Mouse (Mus musculus) midbrain, embryonic 10.5 days (tissue): Measurements from ENCODE around the gene 1700029I15Rik. TPM values are rescaled to one million over a fixed set of nuclear protein-coding genes. Genes with fewer than 3 reads are reported as not detected.

Source experiments
- DNase-seq: peaks from one replicate; pipeline ENCODE4 v3.0.0-alpha.2; 2017; ENCODE audit warnings: low spot score
- H3K27ac ChIP-seq: fragments of 300-500 bp; sonication (generic); replicated peaks from 2 replicates; pipeline ENCODE4 v1.5.1; 2016; ENCODE audit warnings: mild to moderate bottlenecking
- H3K27me3 ChIP-seq: fragments of 300-500 bp; sonication (generic); 2 replicates; pipeline ENCODE4 v1.6.1; 2016; ENCODE audit warnings: low read depth, mild to moderate bottlenecking; ENCODE audit not compliant: poor library complexity, severe bottlenecking
- H3K36me3 ChIP-seq: fragments of 300-500 bp; sonication (generic); 2 replicates; pipeline ENCODE4 v1.6.1; 2016; ENCODE audit warnings: mild to moderate bottlenecking, moderate library complexity
- H3K4me1 ChIP-seq: fragments of 300-500 bp; sonication (generic); 2 replicates; pipeline ENCODE4 v1.6.1; 2016
- H3K4me3 ChIP-seq: fragments of 300-500 bp; sonication (generic); 2 replicates; pipeline ENCODE4 v1.5.1; 2016; ENCODE audit warnings: mild to moderate bottlenecking, moderate library complexity
- H3K9me3 ChIP-seq: fragments of 300-500 bp; sonication (generic); replicated peaks from 2 replicates; pipeline ENCODE4 v1.6.1; 2016; ENCODE audit warnings: mild to moderate bottlenecking
- WGBS: fragments of 180-500 bp; shearing (Covaris S2); methylation state at CpG from one replicate; pipeline ENCODE4 v1.1.7; 2016; 5-methylcytosine and 5-hydroxymethylcytosine counted together
- polyA plus RNA-seq: library from polyadenylated mRNA; unstranded; fragments of >200 nt; fragmentation: Nextera tagmentation; extraction: Ambion mirVana; gene quantifications from 2 replicates; pipeline ENCODE4 v1.2.1, GENCODE M21; 2016

Gene 1700029I15Rik
- polyA plus RNA-seq, 1 experiment from 2014 or later: 4.1 TPM

DNA sequence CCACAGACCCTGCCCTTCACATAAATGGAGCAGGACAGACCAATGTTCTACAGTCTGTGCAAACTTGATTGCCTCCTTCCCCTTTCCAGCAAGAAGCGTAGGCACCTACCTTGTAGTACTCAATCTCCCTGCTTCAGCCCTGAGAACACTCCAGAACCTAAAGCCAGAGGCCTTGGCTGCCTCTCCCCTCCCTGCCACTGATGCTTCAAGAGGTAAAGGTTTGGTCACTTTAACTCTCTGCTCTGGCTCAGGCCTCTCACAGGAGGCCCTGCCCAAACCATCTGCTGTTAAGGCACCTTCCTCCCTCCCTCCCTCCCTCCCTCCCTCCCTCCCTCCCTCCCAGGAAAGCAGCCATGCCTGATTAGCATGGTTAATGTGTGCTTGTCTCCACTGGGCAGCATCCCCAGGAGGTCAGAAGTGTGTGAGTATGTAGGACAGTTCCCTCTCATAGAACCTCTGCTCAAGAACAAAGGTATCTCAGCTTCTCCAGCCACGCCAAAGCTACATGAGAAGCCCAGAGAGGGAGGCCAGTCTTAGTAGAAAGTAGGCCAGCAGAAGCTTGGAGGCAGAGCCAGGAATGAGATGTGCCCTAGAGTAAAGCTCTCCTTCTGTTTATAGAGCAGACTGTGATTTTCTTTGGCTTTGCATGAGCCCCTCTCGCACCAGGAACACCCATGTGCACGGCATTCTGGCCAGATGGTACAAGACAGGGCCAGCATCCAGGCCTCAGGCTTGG, 20.4 kb downstream of the 1700029I15Rik start:
- Histone ChIP-seq H3K4me1 (peaks cover 62% of the 10 kb centered on the region), H3K9me3 (no peaks in the 10 kb centered on the region), H3K36me3 (peaks cover 48% of the 10 kb centered on the region), H3K4me3 (no peak overlapping the region), H3K27ac (peak overlapping the region; percentile 2; the same call in 1 of the 2 replicates), H3K27me3 (0 out of 2 replicates have a peak, but pooled peaks cover 5% of the 10 kb centered on the region)
- WGBS: 80% methylated on average over 4 of the region's 4 CpGs
- no peak for DNase-seq

DNA sequence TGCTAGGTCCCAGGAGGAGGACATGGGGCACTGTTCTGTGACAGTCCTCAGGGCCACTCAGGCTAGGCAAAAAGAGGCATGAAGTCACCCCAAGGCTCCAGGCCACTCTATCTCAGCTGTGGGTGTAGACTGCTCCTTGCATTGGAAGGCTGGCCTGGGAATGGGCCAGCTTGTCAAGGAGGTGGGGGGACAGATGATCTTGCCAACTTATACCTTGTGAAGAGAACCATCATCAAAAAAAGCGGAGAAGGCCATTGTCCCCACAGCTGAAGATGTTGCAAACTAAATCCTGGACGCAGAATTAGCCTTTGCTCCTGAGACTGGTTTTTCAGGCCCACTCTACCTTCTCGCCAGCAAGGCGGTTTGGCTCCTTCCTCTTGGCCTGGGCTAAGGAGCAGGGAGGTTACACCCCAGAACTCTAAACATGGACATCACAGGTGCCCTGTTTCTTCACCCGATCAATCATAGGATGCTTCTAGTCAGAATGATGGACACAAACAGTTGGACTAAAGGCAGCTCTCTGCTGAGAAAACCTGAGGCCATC, 21.5 kb downstream of the 1700029I15Rik start:
- 0 out of 2 replicates have a peak, but pooled peaks cover 5% of the 10 kb centered on the region for H3K27me3 ChIP-seq
- H3K9me3 ChIP-seq: no peaks in the 10 kb centered on the region
- H3K36me3 ChIP-seq: peaks cover 59% of the 10 kb centered on the region
- WGBS: 92% methylated on average over 5 of the region's 5 CpGs
- H3K4me3 ChIP-seq: no peak overlapping the region
- no peak overlapping the region for H3K27ac ChIP-seq
- DNase-seq: no peak
- peaks cover 53% of the 10 kb centered on the region for H3K4me1 ChIP-seq

DNA sequence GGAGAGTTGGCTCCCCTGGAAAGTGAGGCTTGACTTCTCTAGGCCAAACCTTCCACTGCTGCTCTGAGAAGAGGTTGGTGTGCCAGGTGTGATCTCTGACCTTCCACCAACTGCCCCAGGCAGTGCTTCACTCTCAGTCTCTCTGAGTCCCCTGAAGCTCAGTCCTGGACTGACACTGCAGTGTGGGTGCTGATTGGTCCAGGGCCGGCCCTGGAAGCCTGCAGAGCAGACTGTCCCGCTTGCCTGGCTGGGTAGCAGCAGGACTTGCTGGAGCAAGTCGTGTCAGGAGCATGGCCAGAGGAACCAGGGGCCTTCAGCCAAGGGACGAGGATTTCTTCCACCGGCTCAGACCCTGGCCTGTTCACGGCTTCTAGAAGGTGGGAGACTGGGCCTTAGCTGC, 22.4 kb downstream of the 1700029I15Rik start:
- DNase-seq: no peak
- Histone ChIP-seq H3K4me3 (no peak overlapping the region), H3K27ac (peak overlapping the region; percentile 50; the same call in 1 of the 2 replicates), H3K4me1 (peaks cover 45% of the 10 kb centered on the region), H3K36me3 (peaks cover 67% of the 10 kb centered on the region), H3K9me3 (no peaks in the 10 kb centered on the region), H3K27me3 (0 out of 2 replicates have a peak, but pooled peaks cover 5% of the 10 kb centered on the region)
- 88% methylated on average over 6 of the region's 6 CpGs for WGBS

DNA sequence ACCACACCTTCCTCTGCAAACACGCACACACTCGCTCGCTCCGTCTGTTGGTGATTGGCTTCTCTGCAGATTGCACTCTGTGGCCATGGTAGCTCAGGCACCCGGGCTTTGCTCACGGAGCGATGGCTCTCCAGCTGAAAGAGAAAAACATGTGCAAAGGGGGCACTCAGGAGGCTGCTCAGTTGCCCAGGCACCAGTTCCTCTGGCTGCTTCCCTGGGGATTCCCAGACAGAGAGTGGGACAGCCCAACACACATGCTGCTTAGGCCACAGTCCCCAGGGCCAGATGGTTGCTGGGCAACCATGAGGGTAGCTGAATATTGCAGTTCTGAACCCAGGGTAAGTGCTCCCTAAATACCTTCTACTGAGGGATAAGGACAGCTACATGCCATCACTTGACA, 23.3 kb downstream of the 1700029I15Rik start:
- Histone ChIP-seq H3K4me1 (peaks cover 36% of the 10 kb centered on the region), H3K9me3 (no peaks in the 10 kb centered on the region), H3K27ac (peak overlapping the region; percentile 50; the same call in 1 of the 2 replicates), H3K36me3 (peaks cover 77% of the 10 kb centered on the region), H3K27me3 (no peaks in the 10 kb centered on the region), H3K4me3 (no peak overlapping the region)
- DNase-seq: no peak
- WGBS: 93% methylated on average over 7 of the region's 7 CpGs

DNA sequence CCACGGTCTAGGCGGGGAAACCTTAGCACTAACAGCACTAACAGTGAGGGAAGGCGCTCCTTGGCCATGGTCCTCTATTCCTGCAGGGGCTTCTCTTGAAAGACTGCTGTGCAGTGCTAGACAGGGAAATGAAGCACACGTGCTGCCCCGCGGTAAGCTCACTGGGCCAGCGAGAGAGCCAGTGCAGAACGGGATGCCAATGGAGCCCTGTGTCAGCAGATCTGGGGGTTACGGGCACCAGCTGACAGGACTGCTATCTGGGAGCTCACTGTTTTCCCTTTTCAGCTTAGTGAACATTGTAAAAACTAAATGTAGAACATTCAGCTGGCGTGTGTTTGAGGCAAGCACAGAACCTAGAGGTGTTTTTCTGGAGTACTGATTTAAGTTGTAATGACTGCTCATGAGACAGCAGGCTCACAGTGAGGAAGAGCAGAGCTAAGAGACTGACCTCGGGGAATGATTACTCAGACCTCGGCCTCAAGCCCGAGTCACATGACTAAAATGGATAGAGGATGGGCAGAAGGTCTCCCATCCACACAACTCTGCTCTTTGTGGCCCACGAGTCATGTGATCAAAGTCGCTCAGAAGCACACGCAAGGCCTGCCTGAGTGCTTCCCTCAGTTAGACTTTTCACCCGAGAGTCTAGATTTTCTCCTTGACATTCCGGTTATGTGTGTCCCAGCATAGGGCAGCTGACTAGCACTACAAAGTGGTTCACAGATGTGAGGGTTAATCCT, 26.1 kb downstream of the 1700029I15Rik start:
- Histone ChIP-seq H3K9me3 (no peaks in the 10 kb centered on the region), H3K4me1 (peaks cover 14% of the 10 kb centered on the region; the same call in 1 of the 2 replicates), H3K27ac (no peak overlapping the region), H3K4me3 (no peak overlapping the region), H3K36me3 (peaks cover 100% of the 10 kb centered on the region), H3K27me3 (no peaks in the 10 kb centered on the region)
- no peak for DNase-seq
- WGBS: 90% methylated on average over 18 of the region's 18 CpGs

DNA sequence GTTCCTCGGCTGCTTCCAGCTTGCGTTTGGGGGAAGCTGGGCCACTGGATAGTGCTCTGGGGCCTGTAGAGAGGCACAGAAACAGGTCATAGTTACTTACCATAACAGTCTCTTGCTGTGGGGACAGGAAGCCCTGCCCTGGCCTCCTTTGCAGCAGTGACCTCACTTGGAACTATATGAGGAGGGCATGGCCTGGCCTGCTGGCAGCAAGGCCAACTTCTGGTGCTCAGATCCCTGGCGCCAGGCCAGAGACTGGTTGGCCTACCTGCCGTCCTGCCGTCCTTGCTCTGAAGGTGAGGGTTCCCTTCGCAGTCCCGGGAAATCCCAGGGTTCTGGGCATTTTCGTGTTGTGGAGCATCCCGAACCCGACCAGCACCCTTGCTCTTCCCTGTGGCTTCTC, 29.4 kb downstream of the 1700029I15Rik start:
- H3K4me3 ChIP-seq: no peak overlapping the region
- DNase-seq: no peak
- peaks cover 100% of the 10 kb centered on the region for H3K36me3 ChIP-seq
- WGBS: 92% methylated on average over 10 of the region's 10 CpGs
- no peaks in the 10 kb centered on the region for H3K9me3 ChIP-seq
- no peaks in the 10 kb centered on the region for H3K4me1 ChIP-seq
- no peak overlapping the region for H3K27ac ChIP-seq
- no peaks in the 10 kb centered on the region for H3K27me3 ChIP-seq

DNA sequence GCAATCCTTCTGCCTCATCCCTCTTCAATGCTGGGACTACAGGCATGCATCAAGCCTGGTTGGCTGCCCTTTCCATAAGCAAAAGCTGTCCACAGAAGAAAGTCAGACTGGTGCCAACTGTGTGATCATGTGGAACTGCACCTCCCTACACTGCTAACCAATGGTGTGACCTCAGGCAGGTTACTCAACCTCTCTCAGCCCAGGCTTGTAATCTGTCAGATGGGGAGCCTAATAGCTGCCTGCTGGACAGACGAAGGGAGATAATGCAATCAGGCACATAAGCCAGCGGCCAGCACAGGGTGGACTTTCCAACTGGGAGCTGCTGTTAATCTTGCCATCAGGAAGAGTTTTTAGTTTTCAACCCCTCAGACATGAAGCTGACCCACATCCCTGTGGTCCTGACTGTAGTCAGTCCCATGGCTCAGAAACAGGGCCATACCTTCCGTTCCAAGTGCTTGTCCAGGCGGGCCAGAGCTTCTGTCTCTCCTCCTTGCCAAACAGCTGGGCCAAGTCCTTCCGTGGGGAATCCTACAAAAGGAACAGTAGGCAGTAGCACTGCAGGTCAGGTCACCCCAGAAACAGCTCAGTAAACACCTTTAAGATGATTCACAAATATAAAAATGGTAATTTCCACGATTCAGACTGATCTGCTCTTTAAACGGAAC, 39.5 kb downstream of the 1700029I15Rik start:
- Histone ChIP-seq H3K9me3 (no peaks in the 10 kb centered on the region), H3K27me3 (no peaks in the 10 kb centered on the region), H3K4me1 (peaks cover 44% of the 10 kb centered on the region), H3K36me3 (peaks cover 94% of the 10 kb centered on the region), H3K27ac (no peak overlapping the region), H3K4me3 (no peak overlapping the region)
- DNase-seq: no peak
- 93% methylated on average over 7 of the region's 7 CpGs for WGBS

DNA sequence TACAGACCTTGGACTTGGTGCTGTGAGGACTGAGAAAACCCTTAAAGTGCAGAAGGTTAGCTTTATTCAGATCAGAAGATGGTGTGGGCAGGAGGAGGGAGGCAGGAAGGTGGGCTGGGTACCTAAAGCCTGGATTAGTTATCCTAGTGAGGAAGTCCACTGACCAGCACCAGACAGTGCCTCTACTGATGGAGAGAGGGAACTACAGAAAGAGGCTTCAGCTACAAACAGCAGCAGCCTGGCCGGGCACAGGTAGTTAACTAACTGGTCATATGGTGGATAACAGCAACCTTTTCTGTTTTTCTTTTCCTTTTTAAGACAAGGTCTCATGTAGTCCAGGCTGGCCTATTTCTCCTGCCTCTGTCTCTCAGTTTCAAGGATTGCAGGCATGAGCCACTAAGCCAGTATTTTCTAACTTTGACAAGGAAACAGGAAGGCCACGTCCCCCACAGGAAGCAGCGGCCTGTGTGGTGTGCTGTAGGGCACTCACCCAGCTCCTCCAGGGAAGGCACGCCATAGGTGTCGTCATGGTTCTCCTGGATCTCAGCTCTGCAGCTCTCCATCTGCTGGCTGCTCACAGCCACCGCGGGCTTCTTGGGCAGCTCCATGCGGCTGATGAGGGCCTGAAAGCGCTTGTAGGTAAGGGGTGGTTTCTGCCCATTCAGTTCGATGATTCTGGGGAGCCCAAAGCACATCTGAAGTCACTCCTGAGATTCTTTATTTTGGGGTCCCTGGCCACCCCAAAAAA, 40.2 kb downstream of the 1700029I15Rik start:
- Histone ChIP-seq H3K27me3 (no peaks in the 10 kb centered on the region), H3K4me3 (no peak overlapping the region), H3K9me3 (no peaks in the 10 kb centered on the region), H3K27ac (peak overlapping the region; percentile 92), H3K4me1 (peaks cover 51% of the 10 kb centered on the region), H3K36me3 (peaks cover 87% of the 10 kb centered on the region)
- WGBS: 77% methylated on average over 10 of the region's 10 CpGs
- DNase-seq: no peak

DNA sequence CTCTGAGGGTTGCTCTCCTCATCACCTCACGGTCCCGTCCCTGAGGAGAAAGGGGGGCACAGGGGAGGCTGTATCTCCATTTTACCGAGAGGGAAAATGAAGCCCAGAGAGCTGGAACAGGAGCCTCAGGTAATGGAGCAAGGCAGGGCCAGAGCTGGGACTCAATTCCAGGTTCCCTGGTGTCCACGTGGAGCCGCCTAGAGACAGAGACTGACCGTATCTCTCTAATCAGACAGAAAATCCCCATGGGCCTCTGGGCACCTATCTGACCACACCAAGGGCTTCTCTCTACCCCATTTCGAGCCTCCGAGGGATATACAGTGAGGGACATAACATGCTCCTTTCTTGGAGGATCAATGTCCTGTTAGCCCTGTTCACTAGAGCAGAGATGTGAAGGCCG, 40.8 kb downstream of the 1700029I15Rik start:
- Histone ChIP-seq H3K4me1 (peaks cover 57% of the 10 kb centered on the region), H3K9me3 (no peaks in the 10 kb centered on the region), H3K36me3 (peaks cover 81% of the 10 kb centered on the region), H3K4me3 (no peak overlapping the region), H3K27ac (peak overlapping the region; percentile 92), H3K27me3 (no peaks in the 10 kb centered on the region)
- 90% methylated on average over 9 of the region's 9 CpGs for WGBS
- no peak for DNase-seq

DNA sequence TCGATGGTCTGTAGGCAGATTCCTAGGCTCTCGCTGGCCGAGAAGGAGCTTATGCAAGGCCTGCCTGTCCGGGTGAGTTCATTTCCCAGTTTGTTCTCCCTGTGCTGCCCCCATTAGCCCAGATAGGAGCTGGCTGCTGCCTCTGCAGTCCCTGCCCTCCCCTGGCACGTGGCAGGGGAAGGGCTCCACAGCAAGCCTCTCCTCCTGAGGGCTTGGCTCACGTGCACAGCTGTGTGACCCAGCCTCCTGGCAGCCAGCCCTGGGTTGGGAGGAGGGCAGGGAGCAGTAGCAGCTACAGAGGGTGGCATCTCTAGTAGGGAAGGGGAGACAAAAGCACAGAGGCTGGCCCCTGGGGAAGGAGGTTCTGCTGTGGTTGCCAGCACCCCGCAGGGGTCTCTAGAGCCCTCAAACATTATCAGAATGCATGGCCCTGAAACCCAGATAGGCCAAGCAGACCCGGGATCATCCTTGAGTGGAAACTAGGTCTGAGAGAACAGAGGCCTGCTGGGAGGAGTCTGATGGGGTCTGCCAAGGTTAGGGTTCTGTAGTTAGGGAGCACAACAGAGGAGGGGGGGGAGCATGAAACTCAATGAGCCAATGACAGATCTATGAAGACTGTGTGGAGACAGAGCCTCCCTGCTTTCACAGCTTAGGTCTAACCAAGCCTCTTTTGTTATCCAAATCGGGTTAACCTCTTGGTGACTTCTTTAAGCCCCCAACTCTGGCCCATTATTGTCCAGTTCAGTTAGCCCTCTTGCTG, 41.5 kb downstream of the 1700029I15Rik start:
- Histone ChIP-seq H3K36me3 (peaks cover 74% of the 10 kb centered on the region), H3K9me3 (no peaks in the 10 kb centered on the region), H3K27ac (peak overlapping the region; percentile 92), H3K4me3 (peak overlapping the region; percentile 34), H3K4me1 (peaks cover 64% of the 10 kb centered on the region), H3K27me3 (no peaks in the 10 kb centered on the region)
- peak; percentile 40 for DNase-seq
- 74% methylated on average over 9 of the region's 9 CpGs for WGBS

DNA sequence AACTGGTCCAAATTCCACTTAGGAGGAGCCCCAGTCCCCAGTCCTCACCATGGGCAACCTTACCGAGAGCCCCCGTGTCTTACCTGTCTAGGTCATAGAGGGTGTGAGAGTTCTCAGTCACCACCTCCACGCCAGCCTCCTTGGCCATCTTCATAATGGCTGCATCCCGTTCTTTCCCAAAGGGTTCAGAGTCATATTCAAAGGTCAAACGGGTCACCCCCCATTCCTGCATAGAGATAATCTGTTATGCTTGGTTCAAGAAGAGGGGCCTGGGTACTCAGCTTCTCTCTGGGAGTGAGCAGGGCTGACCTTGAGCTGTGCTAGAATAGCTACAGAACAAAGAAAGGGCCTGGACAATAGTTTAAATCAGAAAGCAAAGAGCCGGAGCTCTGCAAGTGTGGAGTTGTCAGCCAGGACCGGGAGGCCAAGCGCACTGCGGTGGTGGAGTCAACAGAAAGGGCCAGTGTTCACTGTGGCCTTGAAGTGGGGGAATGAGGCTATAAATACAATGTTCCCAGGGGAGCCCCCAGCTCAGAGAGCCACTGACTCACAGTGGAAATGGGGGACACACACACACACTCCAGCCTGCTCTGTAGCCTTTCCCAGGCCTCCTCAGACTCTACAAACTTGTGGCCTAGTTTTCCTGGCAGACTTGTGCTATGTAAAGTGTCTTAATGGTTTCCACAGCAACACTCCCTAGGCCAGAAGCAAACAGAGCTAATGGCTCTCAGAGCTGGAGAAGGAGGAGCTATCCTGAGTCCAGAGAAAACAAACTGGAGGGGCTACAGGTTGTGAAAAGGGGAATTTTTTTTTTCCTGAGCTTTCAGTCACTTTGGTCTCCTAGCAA, 42.3 kb downstream of the 1700029I15Rik start:
- 45% methylated on average over 9 of the region's 9 CpGs for WGBS
- no peaks in the 10 kb centered on the region for H3K27me3 ChIP-seq
- peaks cover 70% of the 10 kb centered on the region for H3K4me1 ChIP-seq
- H3K4me3 ChIP-seq: peak overlapping the region; percentile 34
- peak overlapping the region; percentile 92 for H3K27ac ChIP-seq
- no peaks in the 10 kb centered on the region for H3K9me3 ChIP-seq
- H3K36me3 ChIP-seq: peaks cover 66% of the 10 kb centered on the region
- DNase-seq: peak; percentile 59
